Mouse (Mus musculus) ES-Bruce4 (cell line): Measurements from ENCODE around the gene Gpd2.

ENCODE experiments used
- CTCF ChIP-seq: IDR thresholded peaks from one replicate; pipeline ENCODE4 v1.8.1; 2011; ENCODE audit warnings: low read depth, low read length
- POLR2A ChIP-seq: IDR thresholded peaks from one replicate; pipeline ENCODE4 v1.8.1; 2011; ENCODE audit warnings: low read length; ENCODE audit not compliant: insufficient read depth

DNA sequence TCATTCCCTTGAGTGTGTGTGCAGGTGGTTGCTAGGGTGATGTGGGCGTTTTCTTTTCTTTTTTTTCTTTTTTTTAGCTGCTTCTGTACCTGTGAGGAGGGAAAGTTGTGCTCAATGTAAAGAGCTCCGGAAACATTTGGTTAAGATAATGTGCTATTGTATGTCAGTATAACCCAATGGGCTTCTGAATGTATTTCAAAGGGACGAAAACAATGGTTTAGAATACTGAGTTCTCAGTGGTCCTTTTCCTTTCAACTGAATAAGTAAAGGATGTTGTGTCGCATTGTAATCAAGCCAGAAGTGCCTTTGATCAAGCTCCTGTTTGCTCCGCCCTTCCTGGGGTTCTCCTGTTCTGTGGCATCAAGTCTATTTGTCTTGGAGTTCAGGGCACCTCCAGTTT lies 6.6 kb downstream of the Gpd2 start:
- TF ChIP-seq CTCF (no peak), POLR2A (no peak)
